Mouse (Mus musculus): ENCODE measurements around the gene Hoxc12. TPM values are rescaled to one million over a fixed set of nuclear protein-coding genes. Genes with fewer than 3 reads are reported as not detected.

Hoxc12 gene
- polyA plus RNA-seq (2015; fragmentation: Nextera tagmentation; extraction: Ambion mirVana): not detected in 2 replicates

DNA sequence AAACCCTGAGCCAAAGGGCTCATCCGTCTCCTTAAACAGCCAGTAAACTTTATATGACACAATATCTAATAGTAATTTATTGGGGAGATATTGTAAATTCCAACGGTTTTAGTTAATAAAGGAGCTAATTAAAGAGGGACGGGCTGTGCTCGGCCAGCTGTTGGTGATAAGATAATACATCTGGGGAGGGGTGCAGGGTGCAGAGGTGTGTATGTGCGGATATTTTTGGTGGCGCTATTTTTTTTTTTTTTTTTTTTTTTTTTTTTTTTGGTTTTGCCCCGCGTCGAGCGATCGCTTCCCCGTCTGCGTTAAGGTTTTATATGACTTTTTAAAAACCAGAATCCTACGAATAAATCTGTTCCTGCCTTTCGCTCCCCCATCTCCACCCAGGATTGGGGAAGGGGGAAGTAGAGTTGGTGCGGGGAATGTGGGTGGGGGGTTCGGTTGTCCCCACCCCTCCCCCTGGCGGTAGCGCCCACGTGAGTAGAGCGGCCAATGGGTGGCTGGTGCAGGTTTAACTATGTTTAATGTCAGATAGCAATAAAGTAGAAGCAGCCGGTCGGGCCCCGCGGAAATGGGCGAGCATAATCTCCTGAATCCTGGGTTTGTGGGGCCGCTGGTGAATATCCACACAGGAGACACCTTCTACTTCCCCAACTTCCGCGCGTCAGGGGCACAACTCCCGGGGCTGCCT is at the start of gene Hoxc12:
Hoxc12 (plus strand) TSS at position 479 of the 694 bp plus-strand sequence.
- WGBS: 1% methylated on average over 31 of the region's 31 CpGs
- Histone ChIP-seq H3K9me3 (no peaks in the 10 kb centered on the region), H3K9ac (no peak within 1 kb of the TSS), H3K4me3 (replicated peaks) (no peak within 1 kb of the TSS), H3K36me3 (no peaks in the 10 kb centered on the region), H3K27ac (no peak within 1 kb of the TSS), H3K27me3 (replicated peaks) (peaks cover 99% of the 10 kb centered on the region), H3K4me1 (peaks cover 3% of the 10 kb centered on the region; the same call in 1 of the 2 replicates), H3K4me2 (no peak within 1 kb of the TSS)
- ATAC-seq (ENCODE audit: insufficient read depth, low FRiP score, low read depth): no peak

DNA sequence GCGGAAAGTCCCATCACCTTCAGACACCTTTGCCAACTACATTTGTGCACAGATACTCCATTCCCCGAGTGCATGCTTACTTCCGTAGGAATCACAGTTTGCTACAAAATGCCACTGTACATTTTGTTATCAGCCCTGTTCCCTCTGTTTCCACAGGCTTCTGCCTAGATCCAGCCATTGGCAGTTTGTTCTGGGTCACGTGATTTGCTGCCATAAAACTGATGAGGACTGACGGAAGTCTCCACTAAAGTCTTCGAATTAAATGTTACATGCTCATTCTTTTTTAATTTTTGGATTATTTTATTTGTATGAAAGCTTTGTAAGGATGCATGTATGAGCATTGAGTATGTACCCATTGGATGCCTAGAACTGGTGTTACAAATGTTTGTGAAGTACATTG is 41.4 kb upstream of the Hoxc12 start:
- no peaks in the 10 kb centered on the region for H3K36me3 ChIP-seq
- no peak overlapping the region for H3K9ac ChIP-seq
- no peak for ATAC-seq (ENCODE audit: insufficient read depth, low FRiP score, low read depth)
- 0 out of 2 replicates have a peak, but pooled peaks cover 19% of the 10 kb centered on the region for H3K27me3 ChIP-seq (replicated peaks)
- H3K4me1 ChIP-seq: no peaks in the 10 kb centered on the region
- no peak overlapping the region for H3K4me3 ChIP-seq (replicated peaks)
- H3K9me3 ChIP-seq: no peaks in the 10 kb centered on the region
- no peak overlapping the region for H3K27ac ChIP-seq
- WGBS: 76% methylated on average over 6 of the region's 6 CpGs
- H3K4me2 ChIP-seq: no peak overlapping the region

DNA sequence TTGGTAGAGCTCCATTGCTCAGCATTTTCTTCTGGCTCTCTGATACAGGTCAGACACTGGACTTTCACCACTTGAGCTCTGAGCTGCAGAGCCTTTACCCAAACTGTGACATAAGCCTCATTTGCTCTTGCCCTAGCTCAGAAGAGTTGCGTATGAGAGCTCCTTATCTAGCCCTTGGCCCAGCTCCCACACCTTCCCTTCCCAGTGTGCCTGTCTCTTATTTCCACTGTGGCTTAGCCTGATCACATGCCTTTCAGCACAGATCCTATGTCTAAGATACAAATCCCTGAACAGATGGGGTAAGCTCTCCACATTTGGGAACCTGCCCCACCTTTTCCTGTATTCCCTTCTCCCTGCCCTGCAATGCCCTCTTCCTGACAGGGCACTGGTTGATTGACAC is 31.6 kb upstream of the Hoxc12 start:
- H3K27me3 ChIP-seq (replicated peaks): peaks cover 71% of the 10 kb centered on the region
- no peak overlapping the region for H3K4me2 ChIP-seq
- ATAC-seq (ENCODE audit: insufficient read depth, low FRiP score, low read depth): no peak

DNA sequence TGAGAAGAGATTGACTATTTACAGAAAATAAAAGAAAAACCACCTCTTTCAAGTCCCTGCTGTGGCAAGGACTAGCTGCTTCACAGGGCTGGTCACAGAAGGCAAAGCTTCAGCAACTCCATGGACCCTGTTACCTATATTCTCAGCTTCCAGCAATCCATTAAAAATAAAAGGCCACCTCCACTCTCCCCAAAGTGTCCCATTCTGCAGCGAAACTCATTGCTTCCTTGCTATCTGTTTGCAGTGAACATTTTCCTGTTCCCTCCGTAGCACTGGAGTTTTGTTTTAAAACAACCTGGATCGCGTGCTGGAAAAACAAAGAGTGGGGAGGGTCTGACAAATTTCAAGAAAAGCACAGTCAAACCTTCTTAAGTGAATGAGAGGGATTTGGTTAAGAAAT is 27.0 kb upstream of the Hoxc12 start:
- no peak for ATAC-seq (ENCODE audit: insufficient read depth, low FRiP score, low read depth)
- Histone ChIP-seq H3K4me2 (no peak overlapping the region), H3K27me3 (replicated peaks) (peaks cover 88% of the 10 kb centered on the region), H3K9me3 (no peaks in the 10 kb centered on the region), H3K4me1 (no peaks in the 10 kb centered on the region), H3K4me3 (replicated peaks) (no peak overlapping the region), H3K9ac (no peak overlapping the region), H3K27ac (no peak overlapping the region), H3K36me3 (no peaks in the 10 kb centered on the region)
- WGBS: 3% methylated on average over 4 of the region's 4 CpGs

More for the DNA sequence above, 31.6 kb upstream of the Hoxc12 start:
- H3K27ac ChIP-seq: no peak overlapping the region
- 35% methylated on average over 1 of the region's 1 CpGs for WGBS
- H3K9ac ChIP-seq: no peak overlapping the region
- no peak overlapping the region for H3K4me3 ChIP-seq (replicated peaks)
- no peaks in the 10 kb centered on the region for H3K36me3 ChIP-seq
- no peaks in the 10 kb centered on the region for H3K4me1 ChIP-seq
- no peaks in the 10 kb centered on the region for H3K9me3 ChIP-seq

DNA sequence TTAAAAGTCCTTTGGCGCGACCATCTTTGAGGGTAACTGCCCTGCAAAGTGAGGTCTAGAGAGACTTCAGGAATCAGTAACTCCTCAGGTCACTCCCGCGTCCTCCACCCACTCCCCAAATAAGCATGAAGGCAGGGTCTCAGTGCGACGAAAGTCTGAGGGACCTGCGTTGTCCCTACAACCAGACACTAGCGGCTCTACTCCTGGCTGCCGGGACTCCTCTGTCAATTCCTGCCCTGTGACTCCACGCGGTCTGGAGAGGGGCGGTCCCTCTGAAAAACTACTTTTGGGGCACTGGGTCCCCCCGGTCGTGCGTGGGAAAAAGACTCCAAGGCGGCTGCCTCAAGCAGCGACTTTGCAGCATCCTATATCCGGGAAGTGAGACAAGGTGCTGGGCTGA is 26.5 kb upstream of the Hoxc12 start:
- H3K4me1 ChIP-seq: no peaks in the 10 kb centered on the region
- under 1% methylated on average over 18 of the region's 18 CpGs for WGBS
- peaks cover 87% of the 10 kb centered on the region for H3K27me3 ChIP-seq (replicated peaks)

DNA sequence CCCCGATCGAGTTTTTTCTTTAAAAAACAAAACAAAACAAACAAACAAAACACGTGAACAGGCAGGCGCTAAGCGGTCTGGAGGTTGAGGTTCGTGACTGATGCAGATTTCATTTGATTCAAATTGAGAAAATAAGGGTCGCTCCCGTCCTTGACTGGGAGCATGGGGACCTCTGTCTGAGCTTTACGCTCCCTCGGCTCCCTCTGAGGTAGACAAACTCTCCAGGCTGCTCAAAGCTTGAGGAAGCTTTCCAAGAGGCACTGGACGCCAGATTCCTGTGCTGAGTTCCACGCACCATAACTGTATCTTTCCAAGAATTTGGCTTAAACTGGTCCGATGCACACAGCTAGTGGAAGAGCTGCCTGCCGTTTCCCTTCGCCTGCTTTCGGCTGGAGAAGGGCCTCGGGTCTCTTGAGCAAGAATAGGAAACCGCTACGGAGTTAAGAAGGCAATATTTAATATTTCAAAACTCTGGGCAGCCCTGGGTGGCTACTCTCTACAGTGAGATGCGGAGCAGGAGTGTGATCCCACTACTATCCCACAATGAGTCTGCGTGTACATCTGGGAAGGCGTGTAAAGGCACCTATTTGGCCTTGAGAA is 26.0 kb upstream of the Hoxc12 start:
- Histone ChIP-seq H3K4me1 (no peaks in the 10 kb centered on the region), H3K27me3 (replicated peaks) (peaks cover 85% of the 10 kb centered on the region), H3K9ac (no peak overlapping the region), H3K9me3 (no peaks in the 10 kb centered on the region), H3K36me3 (no peaks in the 10 kb centered on the region), H3K27ac (no peak overlapping the region), H3K4me3 (replicated peaks) (no peak overlapping the region), H3K4me2 (no peak overlapping the region)
- WGBS: 1% methylated on average over 22 of the region's 22 CpGs
- ATAC-seq (ENCODE audit: insufficient read depth, low FRiP score, low read depth): no peak

More for the DNA sequence above, 26.5 kb upstream of the Hoxc12 start:
- Histone ChIP-seq H3K9ac (no peak overlapping the region), H3K36me3 (no peaks in the 10 kb centered on the region), H3K9me3 (no peaks in the 10 kb centered on the region), H3K27ac (no peak overlapping the region), H3K4me2 (no peak overlapping the region), H3K4me3 (replicated peaks) (no peak overlapping the region)
- no peak for ATAC-seq (ENCODE audit: insufficient read depth, low FRiP score, low read depth)

DNA sequence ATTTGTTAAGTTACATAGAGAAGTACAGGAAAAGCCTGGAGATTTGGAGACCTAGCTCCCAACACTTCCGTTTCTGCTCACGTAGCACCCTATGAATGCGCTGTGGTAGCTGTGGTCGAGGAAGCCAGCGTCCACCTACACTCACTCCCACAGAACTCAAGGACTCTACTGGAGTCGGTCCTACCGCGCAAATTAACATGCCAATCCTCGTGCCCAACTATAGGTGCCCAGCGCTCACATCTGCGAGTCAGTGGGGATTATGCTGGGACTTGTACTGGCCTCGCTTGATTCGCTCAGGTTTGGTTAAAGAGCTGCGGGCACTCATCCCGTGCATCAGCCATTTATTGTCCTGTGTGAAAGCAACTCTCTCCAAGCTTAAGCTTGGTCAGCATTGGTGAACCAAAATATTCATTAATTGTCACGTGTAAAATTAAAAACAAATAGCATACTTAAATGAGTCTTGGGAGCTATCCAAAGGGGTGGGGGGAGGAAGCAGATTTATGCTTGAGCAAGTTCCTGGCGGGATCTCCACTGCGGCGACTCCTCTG is 23.4 kb upstream of the Hoxc12 start:
- no peak overlapping the region for H3K9ac ChIP-seq
- H3K36me3 ChIP-seq: no peaks in the 10 kb centered on the region
- no peak for ATAC-seq (ENCODE audit: insufficient read depth, low FRiP score, low read depth)
- no peaks in the 10 kb centered on the region for H3K9me3 ChIP-seq
- no peak overlapping the region for H3K4me3 ChIP-seq (replicated peaks)
- no peak overlapping the region for H3K27ac ChIP-seq
- H3K4me2 ChIP-seq: no peak overlapping the region
- no peaks in the 10 kb centered on the region for H3K4me1 ChIP-seq
- peaks cover 89% of the 10 kb centered on the region for H3K27me3 ChIP-seq (replicated peaks)
- WGBS: 2% methylated on average over 19 of the region's 19 CpGs

DNA sequence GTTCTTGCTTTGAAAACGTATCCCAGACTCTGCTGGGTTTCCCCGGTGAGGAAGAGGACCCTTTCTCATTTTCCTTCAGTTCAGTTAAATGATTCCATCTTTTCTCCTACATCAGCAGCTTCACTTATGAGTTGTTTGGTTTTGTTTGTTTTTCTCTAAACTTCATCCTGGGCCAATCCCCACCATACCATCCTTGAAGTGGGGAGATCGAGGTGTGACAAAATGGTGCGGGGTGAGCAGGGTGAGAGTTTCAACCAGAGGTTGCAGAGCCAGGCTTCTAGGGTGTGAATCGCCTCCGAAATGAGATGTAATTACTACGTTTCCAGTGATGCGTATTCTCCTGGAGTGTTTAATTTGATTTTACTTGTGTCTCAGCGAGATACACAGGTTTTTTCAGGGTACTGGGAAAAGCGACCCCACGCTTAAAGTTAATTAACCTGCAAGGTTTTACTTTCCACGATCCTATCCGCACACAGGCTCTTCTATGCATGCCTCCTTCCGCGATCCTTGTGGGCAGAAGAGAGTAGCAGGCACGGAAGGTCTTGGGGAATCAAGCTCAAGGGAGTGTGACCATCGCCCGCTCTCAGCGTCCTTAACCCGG is 18.5 kb upstream of the Hoxc12 start:
- WGBS: 2% methylated on average over 20 of the region's 20 CpGs
- Histone ChIP-seq H3K4me2 (no peak overlapping the region), H3K36me3 (no peaks in the 10 kb centered on the region), H3K27ac (no peak overlapping the region), H3K4me1 (peaks cover 15% of the 10 kb centered on the region; the same call in 1 of the 2 replicates), H3K27me3 (replicated peaks) (peaks cover 92% of the 10 kb centered on the region), H3K4me3 (replicated peaks) (no peak overlapping the region), H3K9ac (no peak overlapping the region), H3K9me3 (no peaks in the 10 kb centered on the region)
- ATAC-seq (ENCODE audit: insufficient read depth, low FRiP score, low read depth): no peak

DNA sequence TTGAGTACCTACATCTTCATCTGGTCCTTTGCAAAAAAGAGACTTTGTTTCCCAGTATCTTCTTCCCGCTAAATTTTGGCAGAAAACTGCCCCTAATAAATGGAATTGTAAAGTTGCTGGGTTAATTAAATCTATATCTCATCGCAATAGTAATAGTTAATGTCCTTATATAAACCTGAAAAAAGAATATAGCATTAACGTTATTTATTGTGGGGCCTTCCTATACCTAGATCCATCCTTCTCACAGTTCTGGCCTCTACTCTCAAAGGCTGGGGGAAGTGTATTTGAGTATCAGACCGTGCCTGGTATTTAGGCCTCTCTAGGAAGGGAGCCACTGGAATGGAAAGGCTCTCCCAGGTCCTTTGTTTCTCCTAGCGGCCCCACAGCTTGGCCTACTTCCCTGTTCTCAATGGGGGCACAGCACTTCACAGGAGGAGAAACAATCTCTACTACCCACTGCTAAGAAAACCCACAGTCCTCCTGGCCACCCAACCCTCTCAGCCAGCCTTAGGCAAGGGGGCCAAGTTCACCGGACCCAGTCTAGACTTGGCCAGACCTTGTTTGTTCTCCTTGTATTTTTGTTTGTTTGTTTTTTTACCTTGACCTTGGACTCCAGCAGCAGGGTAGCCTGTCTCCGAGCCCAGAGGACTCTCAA is 17.8 kb upstream of the Hoxc12 start:
- no peaks in the 10 kb centered on the region for H3K36me3 ChIP-seq
- H3K9me3 ChIP-seq: no peaks in the 10 kb centered on the region
- H3K4me2 ChIP-seq: no peak overlapping the region
- no peak overlapping the region for H3K27ac ChIP-seq
- no peak overlapping the region for H3K9ac ChIP-seq
- ATAC-seq (ENCODE audit: insufficient read depth, low FRiP score, low read depth): no peak
- no peak overlapping the region for H3K4me3 ChIP-seq (replicated peaks)
- H3K4me1 ChIP-seq: peaks cover 15% of the 10 kb centered on the region; the same call in 1 of the 2 replicates
- WGBS: 4% methylated on average over 7 of the region's 7 CpGs
- H3K27me3 ChIP-seq (replicated peaks): peaks cover 92% of the 10 kb centered on the region

DNA sequence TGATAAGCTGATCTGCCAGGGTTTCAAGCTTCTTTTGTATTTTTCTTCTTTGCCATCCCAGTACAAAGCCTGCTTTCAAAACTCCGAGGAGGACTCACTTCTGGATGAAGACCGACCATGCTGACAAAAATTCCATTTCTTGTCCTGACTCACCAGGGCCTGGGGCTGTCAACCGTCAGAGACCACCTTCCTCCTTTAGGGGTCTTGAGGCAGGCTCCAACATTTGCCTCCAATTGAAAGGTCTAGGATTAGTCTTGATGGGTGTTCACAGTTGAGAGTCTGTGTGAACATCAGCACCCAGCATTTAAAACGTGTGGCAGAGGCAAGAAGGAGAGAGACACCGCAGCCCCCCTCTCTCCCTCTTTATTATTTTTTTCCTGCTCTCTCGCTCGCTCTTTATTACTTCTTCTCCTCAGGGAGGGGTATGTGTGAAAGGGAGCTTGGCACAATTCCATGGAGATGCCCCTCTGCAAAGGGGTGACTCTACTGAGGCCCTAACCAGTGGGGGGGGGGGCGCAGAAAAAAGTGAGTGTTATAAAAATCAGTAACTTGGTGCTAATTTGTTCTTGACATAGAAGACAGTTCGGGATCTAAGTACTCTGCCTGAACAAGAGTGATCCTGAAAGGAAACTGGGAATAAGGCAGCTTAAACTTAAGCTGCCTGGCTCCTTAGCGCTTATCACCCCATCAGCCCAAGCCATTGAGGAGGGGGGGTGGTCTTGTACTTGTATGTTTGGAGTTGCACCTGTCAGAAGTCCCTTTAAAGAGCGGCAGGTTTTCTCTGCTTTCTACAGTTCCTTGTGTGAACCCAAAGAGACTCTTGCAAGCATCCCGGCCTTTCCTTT is 17.0 kb upstream of the Hoxc12 start:
- H3K9me3 ChIP-seq: no peaks in the 10 kb centered on the region

DNA sequence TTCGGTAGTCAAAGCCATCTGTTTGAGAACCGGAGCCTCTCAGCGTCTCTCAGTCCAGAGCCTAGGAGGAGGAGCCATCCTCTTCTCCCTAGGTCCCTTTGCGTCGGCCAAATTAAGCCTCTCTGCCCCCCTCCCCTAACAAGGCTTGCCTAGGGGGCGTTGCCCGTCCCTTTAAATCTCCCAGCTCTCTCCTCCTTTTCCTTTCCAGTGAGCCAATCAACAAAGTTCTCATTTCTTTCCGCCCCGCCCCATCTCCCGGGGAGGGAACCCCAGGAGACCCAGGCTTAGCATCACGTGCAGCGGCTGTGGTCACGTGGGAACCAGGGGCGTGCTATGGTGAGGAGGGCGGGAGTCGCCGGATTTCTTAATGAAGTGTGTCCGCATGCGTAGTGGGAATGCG is 15.9 kb upstream of the Hoxc12 start:
- Histone ChIP-seq H3K9ac (no peak overlapping the region), H3K4me1 (peaks cover 15% of the 10 kb centered on the region; the same call in 1 of the 2 replicates), H3K4me3 (replicated peaks) (peak overlapping the region; percentile 20), H3K27me3 (replicated peaks) (peaks cover 96% of the 10 kb centered on the region), H3K36me3 (no peaks in the 10 kb centered on the region), H3K27ac (no peak overlapping the region), H3K9me3 (no peaks in the 10 kb centered on the region), H3K4me2 (peak overlapping the region; percentile 37)
- WGBS: 2% methylated on average over 20 of the region's 20 CpGs
- ATAC-seq (ENCODE audit: insufficient read depth, low FRiP score, low read depth): no peak

More for the DNA sequence above, 17.0 kb upstream of the Hoxc12 start:
- no peak overlapping the region for H3K27ac ChIP-seq
- no peak overlapping the region for H3K4me2 ChIP-seq
- H3K4me3 ChIP-seq (replicated peaks): no peak overlapping the region
- no peak overlapping the region for H3K9ac ChIP-seq
- peaks cover 94% of the 10 kb centered on the region for H3K27me3 ChIP-seq (replicated peaks)
- H3K4me1 ChIP-seq: peaks cover 15% of the 10 kb centered on the region; the same call in 1 of the 2 replicates
- H3K36me3 ChIP-seq: no peaks in the 10 kb centered on the region
- 5% methylated on average over 12 of the region's 12 CpGs for WGBS
- no peak for ATAC-seq (ENCODE audit: insufficient read depth, low FRiP score, low read depth)
